Mouse (Mus musculus) small intestine, adult 2 months (tissue): ENCODE measurements around the gene Zfp51.

Source experiments
- CTCF ChIP-seq: fragments of 200-500 bp; IDR thresholded peaks from 2 replicates; pipeline ENCODE4 v1.5.1; 2012; ENCODE audit warnings: low read depth, mild to moderate bottlenecking, control low read depth, inconsistent platforms, low read length, moderate library complexity, mixed read lengths; ENCODE audit not compliant: insufficient replicate concordance, insufficient read length; ENCODE audit errors: extremely low read depth
- POLR2A ChIP-seq: fragments of 200-500 bp; IDR thresholded peaks from 2 replicates; pipeline ENCODE4 v1.6.1; 2012; ENCODE audit warnings: low read depth, mild to moderate bottlenecking, control low read depth, inconsistent platforms, low read length, moderate library complexity

GRCm38 (mm10) chr17:21488760-21489499 lies 38.8 kb downstream of the Zfp51 start, which contains the start of gene Zfp53:
- no peak for TF ChIP-seq CTCF
- peak; percentile 52; the same call in 1 of the 2 replicates for TF ChIP-seq POLR2A
